Mouse (Mus musculus) lung, embryonic 16.5 days (tissue): Measurements from ENCODE around the gene Bglap. TPM values are rescaled to one million over a fixed set of nuclear protein-coding genes. Genes with fewer than 3 reads are reported as not detected.

Experiments used
- ATAC-seq: fragments of 200-750 bp; cut with Nextera tagmentation; 2 replicates; pipeline ENCODE4 v1.8.0; 2017; ENCODE audit warnings: low read depth, mild to moderate bottlenecking, moderate library complexity
- H3K27ac ChIP-seq: fragments of 300-500 bp; sonication (generic); 2 replicates; pipeline ENCODE4 v1.5.1; 2014; ENCODE audit warnings: mild to moderate bottlenecking, control low read depth, low read length
- H3K27me3 ChIP-seq: fragments of 300-500 bp; sonication (generic); 2 replicates; pipeline ENCODE4 v1.6.1; 2014; ENCODE audit warnings: low read depth, low read length, mixed read lengths; ENCODE audit not compliant: control insufficient read depth, insufficient read depth
- H3K36me3 ChIP-seq: fragments of 300-500 bp; sonication (generic); 2 replicates; pipeline ENCODE4 v1.6.1; 2014; ENCODE audit warnings: low read length; ENCODE audit not compliant: control insufficient read depth, insufficient read depth
- H3K4me1 ChIP-seq: fragments of 300-500 bp; sonication (generic); replicated peaks from 2 replicates; pipeline ENCODE4 v1.6.1; 2014; ENCODE audit warnings: low read length, mixed read lengths; ENCODE audit not compliant: control insufficient read depth, insufficient read depth
- H3K4me2 ChIP-seq: fragments of 300-500 bp; sonication (generic); 2 replicates; pipeline ENCODE4 v1.6.1; 2014; ENCODE audit warnings: low read depth, low read length, control low read depth
- H3K4me3 ChIP-seq: fragments of 300-500 bp; sonication (generic); 2 replicates; pipeline ENCODE4 v1.5.1; 2014; ENCODE audit warnings: mild to moderate bottlenecking, low read length, control low read depth
- H3K9ac ChIP-seq: fragments of 300-500 bp; sonication (generic); 2 replicates; pipeline ENCODE4 v1.6.1; 2014; ENCODE audit warnings: low read length, control low read depth
- H3K9me3 ChIP-seq: fragments of 300-500 bp; sonication (generic); 2 replicates; pipeline ENCODE4 v1.6.1; 2016; ENCODE audit warnings: low read length; ENCODE audit not compliant: control insufficient read depth
- WGBS: fragments of 180-500 bp; shearing (Covaris S2); extraction: QIAGEN DNeasy Blood & Tissue Kit; methylation state at CpG from one replicate; pipeline ENCODE4 v1.1.7; 2014; 5-methylcytosine and 5-hydroxymethylcytosine counted together
- polyA plus RNA-seq: library from polyadenylated mRNA; unstranded; fragments of >200 nt; fragmentation: Nextera tagmentation; extraction: Ambion mirVana; gene quantifications from 2 replicates; pipeline ENCODE4 v1.2.1, GENCODE M21; 2015

The Bglap gene
- polyA plus RNA-seq, 1 experiment from 2014 or later, result 0.94 TPM

- Histone ChIP-seq H3K9me3 (no peaks in the 10 kb centered on the region), H3K27ac (no peak overlapping the region), H3K4me1 (peaks cover 13% of the 10 kb centered on the region), H3K9ac (no peak overlapping the region), H3K4me3 (no peak overlapping the region), H3K4me2 (no peak overlapping the region), H3K27me3 (no peaks in the 10 kb centered on the region; the same call in 1 of the 2 replicates), H3K36me3 (peaks cover 59% of the 10 kb centered on the region)
- WGBS, result 60% methylated on average over 3 of the region's 3 CpGs
- ATAC-seq, result no peak
These were observed 24.3 kb downstream of the Bglap start for GRCm38 (mm10) chr3:88359989-88360388.

- H3K27ac ChIP-seq, result no peak overlapping the region
- no peak overlapping the region for H3K4me3 ChIP-seq
- H3K4me1 ChIP-seq, result peaks cover 9% of the 10 kb centered on the region
These were observed 24.7 kb downstream of the Bglap start for GRCm38 (mm10) chr3:88359584-88359983.

GRCm38 (mm10) chr3:88354396-88355165 lies 29.7 kb downstream of the Bglap start:
- Histone ChIP-seq H3K36me3 (peaks cover 78% of the 10 kb centered on the region), H3K9ac (no peak overlapping the region), H3K4me3 (no peak overlapping the region), H3K27me3 (no peaks in the 10 kb centered on the region), H3K9me3 (no peaks in the 10 kb centered on the region), H3K4me1 (no peaks in the 10 kb centered on the region), H3K4me2 (no peak overlapping the region), H3K27ac (no peak overlapping the region)
- 88% methylated on average over 8 of the region's 8 CpGs for WGBS
- ATAC-seq, result no peak

More at GRCm38 (mm10) chr3:88359584-88359983, 24.7 kb downstream of the Bglap start:
- no peak for ATAC-seq
- Histone ChIP-seq H3K9ac (no peak overlapping the region), H3K36me3 (peaks cover 62% of the 10 kb centered on the region), H3K27me3 (no peaks in the 10 kb centered on the region), H3K4me2 (no peak overlapping the region), H3K9me3 (no peaks in the 10 kb centered on the region)
- WGBS, result 74% methylated on average over 5 of the region's 5 CpGs

GRCm38 (mm10) chr3:88352907-88353306 lies 31.4 kb downstream of the Bglap start:
- 85% methylated on average over 9 of the region's 9 CpGs for WGBS
- Histone ChIP-seq H3K9ac (no peak overlapping the region), H3K27me3 (no peaks in the 10 kb centered on the region), H3K4me1 (no peaks in the 10 kb centered on the region), H3K36me3 (peaks cover 77% of the 10 kb centered on the region), H3K4me3 (no peak overlapping the region), H3K9me3 (no peaks in the 10 kb centered on the region), H3K27ac (no peak overlapping the region), H3K4me2 (no peak overlapping the region)
- 0 out of 2 replicates have a peak, but pooled peaks have one; percentile 20 for ATAC-seq

- Histone ChIP-seq H3K36me3 (peaks cover 81% of the 10 kb centered on the region), H3K9me3 (no peaks in the 10 kb centered on the region), H3K4me2 (no peak overlapping the region), H3K9ac (no peak overlapping the region), H3K4me1 (no peaks in the 10 kb centered on the region), H3K27me3 (no peaks in the 10 kb centered on the region), H3K27ac (no peak overlapping the region), H3K4me3 (no peak overlapping the region)
- 77% methylated on average over 13 of the region's 13 CpGs for WGBS
- ATAC-seq, result no peak
These were observed 33.5 kb downstream of the Bglap start for GRCm38 (mm10) chr3:88350732-88351131.

- ATAC-seq, result no peak
- Histone ChIP-seq H3K27ac (no peak overlapping the region), H3K36me3 (peaks cover 24% of the 10 kb centered on the region), H3K9ac (no peak overlapping the region), H3K4me2 (no peak overlapping the region), H3K4me1 (peaks cover 16% of the 10 kb centered on the region), H3K27me3 (no peaks in the 10 kb centered on the region), H3K4me3 (no peak overlapping the region), H3K9me3 (no peaks in the 10 kb centered on the region)
- 58% methylated on average over 3 of the region's 3 CpGs for WGBS
These were observed 45.3 kb downstream of the Bglap start for GRCm38 (mm10) chr3:88339006-88339405.

GRCm38 (mm10) chr3:88338316-88338715 lies 45.9 kb downstream of the Bglap start:
- no peak overlapping the region for H3K27ac ChIP-seq
- ATAC-seq, result no peak
- H3K36me3 ChIP-seq, result peaks cover 18% of the 10 kb centered on the region
- H3K9me3 ChIP-seq, result no peaks in the 10 kb centered on the region
- no peaks in the 10 kb centered on the region for H3K27me3 ChIP-seq
- H3K9ac ChIP-seq, result no peak overlapping the region
- peaks cover 19% of the 10 kb centered on the region for H3K4me1 ChIP-seq
- 88% methylated on average over 7 of the region's 7 CpGs for WGBS
- H3K4me3 ChIP-seq, result no peak overlapping the region
- no peak overlapping the region for H3K4me2 ChIP-seq

- Histone ChIP-seq H3K9ac (peak overlapping the region; percentile 53), H3K4me2 (peak overlapping the region; percentile 70), H3K27me3 (no peaks in the 10 kb centered on the region), H3K4me3 (peak overlapping the region; percentile 69), H3K36me3 (peaks cover 9% of the 10 kb centered on the region), H3K9me3 (no peaks in the 10 kb centered on the region), H3K27ac (peak overlapping the region; percentile 3; the same call in 1 of the 2 replicates), H3K4me1 (peaks cover 20% of the 10 kb centered on the region)
- ATAC-seq, result no peak
- WGBS, result 67% methylated on average over 11 of the region's 11 CpGs
These were observed 46.8 kb downstream of the Bglap start for GRCm38 (mm10) chr3:88337367-88338020.
